Mouse (Mus musculus): ENCODE results near the gene Amfr. TPM values are rescaled to one million over a fixed set of nuclear protein-coding genes. Genes with fewer than 3 reads are reported as not detected.

Gene Amfr
- polyA plus RNA-seq, 1 experiment from 2014 or later, result 49.6 TPM

GRCm38 (mm10) chr8:93952511-93952910, 60.1 kb downstream of the Amfr start:
- WGBS, result 83% methylated on average over 9 of the region's 9 CpGs
- Histone ChIP-seq H3K9ac (no peak overlapping the region), H3K4me1 (no peaks in the 10 kb centered on the region), H3K4me3 (no peak overlapping the region), H3K4me2 (no peak overlapping the region), H3K36me3 (no peaks in the 10 kb centered on the region), H3K27ac (no peak overlapping the region), H3K27me3 (no peaks in the 10 kb centered on the region), H3K9me3 (no peaks in the 10 kb centered on the region)
- no peak for ATAC-seq (ENCODE audit: borderline replicate concordance, extremely low read depth, low FRiP score, low TSS enrichment)

- Histone ChIP-seq H3K27me3 (no peaks in the 10 kb centered on the region), H3K4me3 (no peak overlapping the region), H3K36me3 (no peaks in the 10 kb centered on the region), H3K4me1 (no peaks in the 10 kb centered on the region), H3K9ac (no peak overlapping the region), H3K27ac (no peak overlapping the region), H3K4me2 (no peak overlapping the region), H3K9me3 (no peaks in the 10 kb centered on the region)
- ATAC-seq (ENCODE audit: borderline replicate concordance, extremely low read depth, low FRiP score, low TSS enrichment), result no peak
- WGBS, result 64% methylated on average over 14 of the region's 14 CpGs
Measured at GRCm38 (mm10) chr8:93950133-93950532, 62.5 kb downstream of the Amfr start.

GRCm38 (mm10) chr8:93946397-93946796, 66.2 kb downstream of the Amfr start:
- 86% methylated on average over 1 of the region's 1 CpGs for WGBS
- H3K9me3 ChIP-seq, result no peaks in the 10 kb centered on the region

GRCm38 (mm10) chr8:93945781-93946180, 66.9 kb downstream of the Amfr start:
- no peaks in the 10 kb centered on the region for H3K9me3 ChIP-seq
- no peak overlapping the region for H3K4me3 ChIP-seq
- H3K27me3 ChIP-seq, result no peaks in the 10 kb centered on the region
- WGBS, result 47% methylated on average over 4 of the region's 4 CpGs
- no peak for ATAC-seq (ENCODE audit: borderline replicate concordance, extremely low read depth, low FRiP score, low TSS enrichment)
- H3K4me1 ChIP-seq, result no peaks in the 10 kb centered on the region
- H3K4me2 ChIP-seq, result no peak overlapping the region
- no peaks in the 10 kb centered on the region for H3K36me3 ChIP-seq
- H3K9ac ChIP-seq, result no peak overlapping the region
- no peak overlapping the region for H3K27ac ChIP-seq

More at GRCm38 (mm10) chr8:93946397-93946796, 66.2 kb downstream of the Amfr start:
- H3K4me3 ChIP-seq, result no peak overlapping the region
- no peaks in the 10 kb centered on the region for H3K27me3 ChIP-seq
- no peak overlapping the region for H3K27ac ChIP-seq
- no peak overlapping the region for H3K4me2 ChIP-seq
- no peak for ATAC-seq (ENCODE audit: borderline replicate concordance, extremely low read depth, low FRiP score, low TSS enrichment)
- H3K9ac ChIP-seq, result no peak overlapping the region
- no peaks in the 10 kb centered on the region for H3K4me1 ChIP-seq
- H3K36me3 ChIP-seq, result no peaks in the 10 kb centered on the region

- Histone ChIP-seq H3K4me1 (no peaks in the 10 kb centered on the region), H3K9me3 (no peaks in the 10 kb centered on the region), H3K4me2 (no peak overlapping the region), H3K27me3 (no peaks in the 10 kb centered on the region), H3K27ac (no peak overlapping the region), H3K36me3 (no peaks in the 10 kb centered on the region), H3K9ac (no peak overlapping the region), H3K4me3 (no peak overlapping the region)
- no peak for ATAC-seq (ENCODE audit: borderline replicate concordance, extremely low read depth, low FRiP score, low TSS enrichment)
- WGBS, result 47% methylated on average over 4 of the region's 4 CpGs
Measured at GRCm38 (mm10) chr8:93941636-93942054, 71.0 kb downstream of the Amfr start.

GRCm38 (mm10) chr8:93940542-93941423, 71.9 kb downstream of the Amfr start:
- no peak overlapping the region for H3K27ac ChIP-seq
- no peak overlapping the region for H3K4me3 ChIP-seq
- H3K9ac ChIP-seq, result no peak overlapping the region
- H3K9me3 ChIP-seq, result no peaks in the 10 kb centered on the region
- ATAC-seq (ENCODE audit: borderline replicate concordance, extremely low read depth, low FRiP score, low TSS enrichment), result no peak
- H3K36me3 ChIP-seq, result no peaks in the 10 kb centered on the region
- H3K27me3 ChIP-seq, result no peaks in the 10 kb centered on the region
- no peak overlapping the region for H3K4me2 ChIP-seq
- H3K4me1 ChIP-seq, result no peaks in the 10 kb centered on the region
- 54% methylated on average over 11 of the region's 11 CpGs for WGBS

- Histone ChIP-seq H3K36me3 (no peaks in the 10 kb centered on the region), H3K4me3 (no peak overlapping the region), H3K27ac (no peak overlapping the region), H3K4me1 (no peaks in the 10 kb centered on the region), H3K9ac (no peak overlapping the region), H3K4me2 (no peak overlapping the region), H3K9me3 (no peaks in the 10 kb centered on the region), H3K27me3 (no peaks in the 10 kb centered on the region)
- no peak for ATAC-seq (ENCODE audit: borderline replicate concordance, extremely low read depth, low FRiP score, low TSS enrichment)
- WGBS, result 81% methylated on average over 3 of the region's 3 CpGs
Measured at GRCm38 (mm10) chr8:93938193-93938592, 74.4 kb downstream of the Amfr start.

- Histone ChIP-seq H3K36me3 (no peaks in the 10 kb centered on the region), H3K27ac (no peak overlapping the region), H3K4me3 (no peak overlapping the region), H3K27me3 (no peaks in the 10 kb centered on the region), H3K9me3 (no peaks in the 10 kb centered on the region), H3K4me1 (no peaks in the 10 kb centered on the region), H3K4me2 (no peak overlapping the region), H3K9ac (no peak overlapping the region)
- ATAC-seq (ENCODE audit: borderline replicate concordance, extremely low read depth, low FRiP score, low TSS enrichment), result no peak
- 72% methylated on average over 2 of the region's 2 CpGs for WGBS
Measured at GRCm38 (mm10) chr8:93933288-93933687, 79.4 kb downstream of the Amfr start.

- no peaks in the 10 kb centered on the region for H3K9me3 ChIP-seq
- H3K4me3 ChIP-seq, result no peak overlapping the region
- no peaks in the 10 kb centered on the region for H3K27me3 ChIP-seq
- no peak overlapping the region for H3K27ac ChIP-seq
- H3K36me3 ChIP-seq, result no peaks in the 10 kb centered on the region
- ATAC-seq (ENCODE audit: borderline replicate concordance, extremely low read depth, low FRiP score, low TSS enrichment), result no peak
- WGBS, result 18% methylated on average over 6 of the region's 6 CpGs
- H3K9ac ChIP-seq, result no peak overlapping the region
- H3K4me2 ChIP-seq, result no peak overlapping the region
- H3K4me1 ChIP-seq, result no peaks in the 10 kb centered on the region
Measured at GRCm38 (mm10) chr8:93932873-93933272, 79.8 kb downstream of the Amfr start.

GRCm38 (mm10) chr8:93931336-93931735, 81.3 kb downstream of the Amfr start:
- Histone ChIP-seq H3K4me1 (no peaks in the 10 kb centered on the region), H3K27me3 (no peaks in the 10 kb centered on the region), H3K36me3 (no peaks in the 10 kb centered on the region), H3K4me3 (no peak overlapping the region), H3K27ac (no peak overlapping the region), H3K9ac (no peak overlapping the region), H3K9me3 (no peaks in the 10 kb centered on the region), H3K4me2 (no peak overlapping the region)
- WGBS, result 84% methylated on average over 6 of the region's 6 CpGs
- no peak for ATAC-seq (ENCODE audit: borderline replicate concordance, extremely low read depth, low FRiP score, low TSS enrichment)

GRCm38 (mm10) chr8:93929233-93929632, 83.4 kb downstream of the Amfr start:
- Histone ChIP-seq H3K27ac (no peak overlapping the region), H3K36me3 (no peaks in the 10 kb centered on the region), H3K27me3 (no peaks in the 10 kb centered on the region), H3K4me2 (no peak overlapping the region), H3K9ac (no peak overlapping the region), H3K4me3 (no peak overlapping the region), H3K9me3 (no peaks in the 10 kb centered on the region), H3K4me1 (no peaks in the 10 kb centered on the region)
- 0 out of 2 replicates have a peak, but pooled peaks have one; percentile 10 for ATAC-seq (ENCODE audit: borderline replicate concordance, extremely low read depth, low FRiP score, low TSS enrichment)
- WGBS, result 56% methylated on average over 4 of the region's 4 CpGs

- H3K27ac ChIP-seq, result no peak overlapping the region
- ATAC-seq (ENCODE audit: borderline replicate concordance, extremely low read depth, low FRiP score, low TSS enrichment), result no peak
- no peak overlapping the region for H3K4me3 ChIP-seq
- H3K36me3 ChIP-seq, result no peaks in the 10 kb centered on the region
- WGBS, result 56% methylated on average over 3 of the region's 3 CpGs
- no peaks in the 10 kb centered on the region for H3K4me1 ChIP-seq
- no peak overlapping the region for H3K4me2 ChIP-seq
- H3K9ac ChIP-seq, result no peak overlapping the region
- no peaks in the 10 kb centered on the region for H3K9me3 ChIP-seq
- no peaks in the 10 kb centered on the region for H3K27me3 ChIP-seq
Measured at GRCm38 (mm10) chr8:93925513-93925912, 87.1 kb downstream of the Amfr start.
